Mouse (Mus musculus) erythroblast, adult 5-6 weeks (primary cell): ENCODE measurements around the gene BC016579. TPM values are rescaled to one million over a fixed set of nuclear protein-coding genes. Genes with fewer than 3 reads are reported as not detected.

Experiments
- ATAC-seq: replicated peaks from 2 replicates; pipeline ENCODE4 v1.8.0; 2016; ENCODE audit warnings: moderate number of reproducible peaks, mild to moderate bottlenecking, moderate TSS enrichment, inconsistent platforms; ENCODE audit not compliant: poor library complexity, low FRiP score, severe bottlenecking
- total RNA-seq, 2 experiments: library from RNA; stranded (forward) in 1 of 2; stranded (reverse) in 1 of 2; fragments of 150-400 nt in 1 of 2; fragments of 200-764, 138-1000 nt in 1 of 2; gene quantifications; 2 replicates each; pipeline versions ENCODE4 v1.2.3 to v1.2.4; 2015 to 2017; ENCODE audit warnings: low replicate concordance in 2 of 2

Gene BC016579
- total RNA-seq (2015; ENCODE audit: low replicate concordance): 2.7 TPM in 1 of 2 replicates, not detected in the other
- total RNA-seq (2017; ENCODE audit: low replicate concordance): 0.51 TPM in 1 of 2 replicates, not detected in the other

DNA sequence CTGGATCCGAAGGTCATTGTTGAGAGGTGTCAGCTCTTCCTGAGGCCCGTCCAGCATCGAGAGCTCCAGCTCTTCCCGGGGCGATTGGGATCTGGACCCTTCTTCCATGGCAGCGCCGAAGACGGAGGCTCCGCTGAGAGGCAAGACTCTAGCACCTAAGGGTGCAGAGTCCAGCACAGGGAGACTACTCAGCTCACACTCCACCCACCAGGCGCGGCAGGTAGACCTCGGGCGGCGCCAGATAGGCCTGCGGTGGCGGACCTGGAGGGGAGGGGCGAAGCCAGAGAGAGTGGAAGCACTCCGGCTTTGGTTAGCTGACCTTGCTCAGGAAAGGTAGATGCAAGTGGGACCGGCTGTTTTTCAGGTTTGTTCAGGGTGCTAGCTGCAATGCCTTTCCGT, at the start of gene BC016579:
Gene BC016579 (minus strand): TSS at position 135 of the 399 bp plus-strand sequence.
- ATAC-seq: no peak

DNA sequence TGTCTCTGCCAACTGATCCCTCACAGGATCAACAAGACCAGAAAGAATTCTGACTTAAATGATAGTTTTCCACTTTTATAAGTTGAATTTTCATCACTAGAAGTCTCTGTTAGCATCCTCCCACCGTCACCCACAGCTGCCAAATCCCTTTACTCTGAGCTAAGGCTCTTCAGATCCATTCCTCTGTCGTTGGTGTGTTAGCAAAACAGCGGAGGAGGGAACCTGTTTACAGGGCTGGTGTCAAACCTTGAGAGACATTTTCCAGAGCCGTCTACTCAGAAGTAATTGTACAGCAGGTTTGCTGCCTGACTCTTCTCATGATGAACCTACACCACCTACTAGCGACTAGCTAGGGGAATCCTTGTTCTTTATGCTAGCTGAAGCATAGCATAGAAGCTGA, 45.4 kb upstream of the BC016579 start:
- no peak for ATAC-seq

DNA sequence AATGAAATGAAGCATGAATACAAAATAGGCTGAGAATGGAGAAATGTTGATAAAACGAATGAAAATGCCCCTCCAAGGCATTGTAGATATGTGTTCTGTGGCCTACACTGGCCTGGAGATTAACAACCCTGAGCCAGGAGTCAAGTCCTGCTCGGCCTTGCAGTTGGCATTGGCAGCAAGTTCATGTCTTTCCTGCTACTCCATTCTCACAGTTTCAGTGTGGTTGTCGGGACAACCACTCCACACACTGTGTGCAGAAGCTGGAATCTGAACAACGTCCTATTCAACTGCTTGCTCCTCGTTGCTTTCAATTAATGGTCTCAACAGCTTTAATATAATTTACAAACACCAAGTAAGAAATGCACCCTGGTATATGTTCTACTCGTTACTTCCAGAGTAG, 44.1 kb upstream of the BC016579 start:
- ATAC-seq: no peak

DNA sequence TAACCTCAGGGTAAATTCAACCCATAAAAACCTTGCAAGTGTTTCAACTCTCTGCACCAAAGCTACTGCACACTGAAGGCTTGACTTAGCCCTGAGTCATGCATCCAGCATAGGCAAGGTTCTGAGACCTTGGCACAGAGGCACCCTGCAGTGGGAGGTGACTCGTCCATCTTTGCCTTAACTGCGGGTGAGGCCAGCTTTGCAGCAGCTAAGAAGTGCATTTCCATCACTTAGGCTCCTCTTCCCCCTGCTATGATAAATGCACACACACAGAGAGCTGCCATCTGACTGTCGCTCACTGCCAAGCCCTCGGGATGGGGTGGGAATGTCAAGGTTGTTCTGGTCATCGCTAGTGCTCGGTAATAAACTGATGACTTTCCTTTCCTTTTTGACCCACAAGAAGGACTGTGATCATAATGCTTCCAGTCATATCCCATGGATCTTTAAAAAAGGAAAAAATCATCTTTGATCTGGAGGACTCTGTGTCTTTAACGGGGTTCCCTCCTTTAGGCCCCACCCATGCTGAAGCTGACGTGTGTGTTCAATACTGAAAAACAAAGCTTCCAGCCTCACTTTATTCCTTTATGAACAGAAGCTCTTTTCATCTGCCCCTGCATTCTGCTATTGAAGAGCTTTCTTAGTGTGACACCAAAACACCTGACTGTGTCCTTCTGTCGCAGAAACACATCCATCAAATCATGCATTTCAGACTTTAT, 41.7 kb upstream of the BC016579 start:
- no peak for ATAC-seq

DNA sequence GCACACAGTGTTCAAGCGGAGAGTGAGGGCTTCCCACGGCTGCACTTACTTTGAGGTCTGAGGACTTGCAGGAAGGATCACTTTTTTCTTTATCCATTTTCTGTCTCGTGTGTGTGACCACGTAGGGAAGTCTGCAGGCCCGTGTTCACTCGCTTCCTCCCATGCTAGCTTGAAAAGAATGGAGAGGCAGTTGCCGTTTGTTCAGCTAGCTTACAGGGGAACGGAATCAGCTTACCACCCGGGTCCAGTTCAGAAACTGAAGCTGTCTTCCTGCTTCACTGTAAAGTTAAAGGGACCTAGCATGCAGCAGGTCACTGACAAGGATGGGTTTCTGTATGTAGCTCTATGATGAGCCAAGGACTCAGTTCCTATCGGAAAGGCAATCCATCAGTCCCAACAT, 39.7 kb upstream of the BC016579 start, which contains the start of gene Tmprss7:
Gene Tmprss7 (minus strand): TSS at position 101 of the 400 bp plus-strand sequence.
- ATAC-seq: no peak

DNA sequence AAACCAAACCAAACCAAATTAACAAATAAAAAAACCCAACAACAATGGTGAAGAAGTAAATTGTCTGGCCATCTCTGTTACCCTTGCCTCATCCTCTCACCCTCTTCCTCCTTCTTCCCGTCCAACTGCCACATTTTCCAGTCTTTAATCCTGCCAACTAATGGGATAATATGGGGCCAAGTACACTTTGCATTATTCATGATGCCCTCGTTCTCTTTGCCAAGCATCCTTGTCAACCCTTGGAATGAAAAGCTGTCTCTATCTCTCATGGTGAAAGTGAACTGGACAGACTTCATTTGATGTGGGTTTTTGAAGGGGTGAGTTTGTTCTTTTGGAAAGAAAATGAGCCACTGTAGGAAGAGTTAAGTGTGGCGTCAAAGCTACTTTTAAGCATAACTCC, 39.0 kb upstream of the BC016579 start:
- no peak for ATAC-seq

DNA sequence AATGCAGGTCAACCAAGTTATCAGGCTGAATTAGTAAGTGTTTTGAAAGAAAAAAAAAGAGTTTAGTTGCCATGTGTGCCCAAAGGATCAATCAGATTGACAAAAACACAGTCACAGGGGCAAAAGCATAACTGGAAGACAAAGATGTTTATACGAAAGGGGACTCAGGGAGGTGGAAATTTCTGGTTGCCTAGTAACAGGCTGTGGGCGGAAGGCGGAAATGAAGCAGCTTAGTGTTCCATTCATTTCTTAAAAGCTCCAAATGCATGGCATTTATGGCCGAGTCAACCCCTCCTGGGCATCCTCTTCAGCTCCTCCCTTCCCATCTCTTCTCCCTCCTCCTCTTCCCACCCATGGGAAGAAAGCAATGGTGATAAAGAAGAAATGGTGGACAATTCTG, 36.3 kb upstream of the BC016579 start:
- no peak for ATAC-seq

DNA sequence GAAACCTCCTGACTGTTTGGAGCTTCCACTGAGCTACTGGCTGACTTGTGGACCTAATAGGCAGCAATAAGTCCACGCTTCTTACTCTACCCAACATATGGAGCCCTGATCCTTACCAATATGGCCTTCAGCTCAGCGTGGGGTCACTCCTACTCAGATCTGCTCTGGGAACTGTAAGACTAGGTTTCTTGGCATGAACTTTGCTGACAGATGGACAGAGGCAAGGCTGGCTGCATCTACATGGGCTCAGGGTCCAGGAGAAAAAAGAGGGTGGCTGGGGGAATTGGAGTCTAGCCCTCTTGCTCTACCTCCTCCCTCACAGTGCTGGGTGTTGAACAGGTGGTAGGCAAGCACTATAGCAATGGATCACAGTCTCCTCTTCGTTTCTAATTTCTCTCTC, 33.0 kb upstream of the BC016579 start:
- no peak for ATAC-seq

DNA sequence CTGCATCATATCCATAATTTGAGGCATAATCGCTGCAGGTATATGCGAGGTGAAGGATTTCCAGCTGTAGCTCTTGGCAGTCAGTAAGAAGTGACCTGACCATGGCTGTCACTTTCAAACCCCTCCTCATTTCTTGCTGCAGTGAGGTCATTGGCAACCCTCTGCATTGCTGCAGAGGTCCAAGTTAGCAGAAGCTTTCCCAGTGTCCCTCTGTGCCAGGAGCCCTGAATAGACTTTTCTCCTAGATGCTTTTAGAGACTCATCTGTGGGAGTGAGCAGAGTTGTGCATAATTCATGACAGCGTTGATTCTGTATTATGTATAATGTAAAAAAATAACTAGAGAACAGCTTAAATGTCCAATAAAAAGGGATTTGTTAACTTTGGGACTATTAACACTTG, 31.4 kb upstream of the BC016579 start:
- no peak for ATAC-seq

DNA sequence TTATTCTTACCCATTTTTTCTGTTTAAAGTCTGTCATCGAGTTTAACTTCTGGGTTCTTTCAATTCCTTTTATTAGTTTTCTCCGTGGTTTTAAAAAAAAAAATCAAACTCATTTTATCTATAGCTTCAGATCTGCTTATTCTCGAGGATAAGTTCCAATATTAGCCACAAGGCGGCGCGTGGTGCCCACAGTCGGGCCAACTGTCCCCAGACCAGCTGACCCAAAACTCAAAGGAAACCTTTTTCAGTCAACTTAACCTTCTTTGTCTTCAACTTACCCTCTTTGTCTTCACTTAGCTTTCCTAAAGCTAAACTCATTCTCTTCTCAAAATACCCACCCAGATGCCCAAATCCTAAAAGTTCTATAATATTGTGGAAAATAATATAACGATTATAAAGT, 30.9 kb upstream of the BC016579 start:
- no peak for ATAC-seq

DNA sequence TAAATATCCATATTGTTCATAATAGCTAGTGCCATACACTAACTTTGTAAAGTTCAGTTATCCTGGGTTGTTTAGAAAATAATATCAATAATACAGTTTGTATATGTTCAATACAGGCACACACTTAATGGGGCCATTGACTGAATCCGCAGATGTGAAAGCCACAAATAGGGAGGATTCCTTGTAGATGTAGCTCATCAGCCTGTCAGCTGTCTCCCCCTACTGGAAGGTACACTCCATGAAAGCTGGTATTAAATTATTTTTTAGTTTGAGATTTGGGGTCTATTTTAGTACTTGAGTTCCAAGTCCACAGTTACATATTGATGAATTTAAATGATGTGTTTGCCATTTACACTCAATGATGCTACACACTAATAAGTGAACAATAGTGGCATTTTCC, 22.6 kb upstream of the BC016579 start:
- no peak for ATAC-seq

DNA sequence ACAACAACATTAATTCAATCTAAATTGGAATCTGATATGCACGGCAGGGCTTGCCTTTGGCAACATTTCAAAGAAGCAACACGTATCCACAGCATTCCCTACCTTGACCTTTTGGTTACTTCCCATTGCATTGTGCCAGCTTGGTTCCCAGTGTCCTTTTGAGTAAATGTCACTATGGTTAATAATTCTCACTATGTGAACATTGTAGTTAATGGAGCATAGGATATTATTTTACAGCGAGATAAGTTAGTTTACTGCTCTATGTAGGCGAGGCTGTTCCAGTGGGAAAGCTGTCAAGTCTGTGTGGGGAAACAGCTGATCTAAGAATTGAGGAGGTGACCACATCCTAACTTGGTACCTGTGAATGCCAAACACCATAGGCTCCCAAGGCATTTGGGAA, 16.1 kb upstream of the BC016579 start:
- ATAC-seq: no peak

DNA sequence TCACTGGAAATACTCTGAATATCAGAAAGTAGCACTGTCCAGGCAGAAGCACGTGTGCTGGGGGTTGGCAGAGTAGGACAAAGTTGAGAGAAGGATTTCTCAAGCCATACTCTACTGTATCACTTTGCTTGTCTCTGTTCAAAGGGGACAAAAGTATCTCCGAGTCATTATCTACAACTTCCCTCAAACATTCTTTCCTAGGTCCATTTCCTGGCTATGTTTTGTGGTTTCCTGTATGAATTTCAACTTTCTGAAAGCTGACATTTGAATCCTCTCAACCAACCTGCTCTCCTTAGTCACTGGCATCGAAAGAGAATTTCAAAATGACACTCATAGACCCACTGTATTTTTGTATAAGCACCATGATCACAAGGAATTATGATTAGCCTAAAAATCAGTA, 14.3 kb upstream of the BC016579 start:
- no peak for ATAC-seq

DNA sequence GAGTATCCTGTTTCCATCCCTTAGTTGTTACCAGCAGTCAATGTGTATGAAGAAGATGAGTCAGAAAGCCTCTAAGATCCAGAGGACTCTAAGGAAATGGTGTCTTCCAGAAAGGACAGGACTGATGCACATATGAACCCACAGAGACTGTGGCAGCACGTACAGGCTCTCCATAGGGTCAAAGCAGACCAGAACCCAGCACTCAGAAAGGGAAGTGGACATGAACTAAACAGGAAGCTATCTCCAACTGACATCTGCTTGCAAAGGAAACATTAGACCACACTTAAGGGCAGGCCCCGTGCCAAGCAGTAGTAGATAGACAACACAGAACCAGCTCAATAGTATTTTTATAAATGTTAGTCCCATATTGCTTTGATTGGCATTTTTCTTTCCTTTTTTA, 12.3 kb upstream of the BC016579 start:
- no peak for ATAC-seq

DNA sequence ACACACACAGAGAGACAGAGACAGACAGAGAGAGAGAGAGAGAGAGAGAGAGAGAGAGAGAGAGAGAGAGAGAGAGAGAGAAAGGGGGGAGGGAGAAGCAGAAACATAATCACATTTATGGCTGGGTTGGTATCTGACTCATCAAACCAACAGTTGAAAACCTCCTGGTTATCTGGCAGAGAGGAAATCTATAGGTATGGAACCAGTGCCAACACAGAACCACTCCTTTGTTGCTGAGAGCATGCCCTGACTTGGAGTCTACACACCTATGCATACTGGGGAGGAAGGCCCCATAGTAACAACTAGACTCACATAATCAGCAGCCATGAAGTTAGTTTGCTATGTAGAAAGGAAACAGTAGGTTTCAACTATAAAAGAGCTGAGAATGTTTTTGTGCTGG, 8.5 kb upstream of the BC016579 start:
- ATAC-seq: no peak

DNA sequence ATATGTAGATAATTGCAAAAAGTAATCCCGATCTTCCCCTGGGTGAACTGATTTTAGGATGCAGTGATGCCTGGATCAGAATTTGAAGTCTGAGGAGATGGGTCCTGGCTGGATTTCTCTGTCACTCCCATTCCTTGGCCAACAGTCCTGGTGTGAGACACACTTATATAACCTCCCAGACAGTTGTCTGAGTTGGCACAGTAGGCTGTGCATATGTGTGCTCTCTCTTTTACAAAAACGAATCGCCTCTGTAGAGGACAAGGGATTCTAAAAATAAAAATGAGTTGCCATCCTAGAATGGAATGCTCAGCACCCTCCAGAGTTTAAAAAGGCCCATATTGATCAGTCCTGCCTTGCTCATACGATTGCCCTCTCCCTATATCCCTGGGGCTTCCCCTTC, 5.7 kb upstream of the BC016579 start:
- no peak for ATAC-seq

DNA sequence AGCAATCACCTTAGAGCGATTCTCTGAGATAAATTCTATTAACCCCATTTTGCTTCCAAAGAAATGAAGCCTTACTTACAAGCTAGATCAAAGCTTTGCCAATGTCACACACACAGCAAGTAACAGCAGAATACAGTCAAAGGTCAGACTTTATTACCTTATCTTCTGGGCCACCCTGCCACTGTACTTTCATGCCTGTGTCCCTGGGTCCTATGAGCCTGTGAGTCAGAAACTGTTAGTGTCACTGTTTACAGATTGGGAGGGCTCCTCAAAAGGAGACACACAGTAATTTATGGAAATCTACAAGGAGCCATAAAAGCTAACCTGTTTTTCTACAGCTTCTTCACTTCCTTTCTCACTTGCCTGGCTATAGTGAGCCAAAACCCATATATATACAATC, 4.4 kb upstream of the BC016579 start:
- no peak for ATAC-seq

DNA sequence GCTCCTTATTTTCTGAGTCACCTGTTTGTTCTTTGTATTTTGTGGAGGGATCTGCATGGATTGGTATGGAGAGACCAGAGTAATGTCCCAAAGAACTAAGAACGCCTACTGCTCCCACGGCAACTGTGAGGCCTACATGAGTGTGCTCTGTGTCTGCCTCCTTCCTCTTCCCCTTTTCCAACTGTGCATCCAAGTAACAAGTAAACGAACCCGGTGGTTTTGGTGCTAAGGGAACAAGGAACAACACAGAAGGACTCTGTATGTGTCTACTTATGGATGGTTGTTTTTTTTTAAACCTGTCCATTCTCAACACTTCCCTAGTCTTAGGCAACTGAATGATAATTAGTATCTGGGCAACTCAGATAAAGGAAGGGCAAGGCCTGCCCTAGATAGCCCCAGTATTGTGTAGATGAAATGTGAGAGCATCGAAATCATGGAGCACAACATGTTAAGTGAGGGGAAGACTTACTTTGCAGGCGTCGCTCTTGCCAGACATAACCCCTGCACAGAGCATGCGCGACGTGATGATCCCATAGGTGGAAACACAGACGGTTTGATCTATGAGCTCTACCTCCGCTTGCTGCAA, 3.8 kb upstream of the BC016579 start:
- ATAC-seq: no peak

DNA sequence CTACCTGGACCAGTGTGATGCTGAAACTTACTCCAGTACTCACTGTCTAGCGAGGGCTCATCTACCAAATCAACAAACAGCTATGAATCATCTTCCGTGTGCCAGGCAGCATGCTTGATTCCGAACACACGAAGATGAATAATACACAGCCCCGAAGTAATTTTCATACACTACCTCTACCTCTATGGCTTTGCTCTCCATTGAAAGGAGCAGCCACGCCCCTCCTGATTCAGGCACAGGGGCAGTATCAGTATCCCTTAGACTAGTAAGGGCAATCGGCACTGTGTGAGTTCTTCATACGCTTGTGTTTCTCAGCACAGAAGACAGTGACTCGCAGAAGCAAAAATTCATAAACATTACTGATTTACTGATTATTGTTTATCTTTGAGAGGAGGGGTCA, 597 bp upstream of the BC016579 start:
- ATAC-seq: no peak

DNA sequence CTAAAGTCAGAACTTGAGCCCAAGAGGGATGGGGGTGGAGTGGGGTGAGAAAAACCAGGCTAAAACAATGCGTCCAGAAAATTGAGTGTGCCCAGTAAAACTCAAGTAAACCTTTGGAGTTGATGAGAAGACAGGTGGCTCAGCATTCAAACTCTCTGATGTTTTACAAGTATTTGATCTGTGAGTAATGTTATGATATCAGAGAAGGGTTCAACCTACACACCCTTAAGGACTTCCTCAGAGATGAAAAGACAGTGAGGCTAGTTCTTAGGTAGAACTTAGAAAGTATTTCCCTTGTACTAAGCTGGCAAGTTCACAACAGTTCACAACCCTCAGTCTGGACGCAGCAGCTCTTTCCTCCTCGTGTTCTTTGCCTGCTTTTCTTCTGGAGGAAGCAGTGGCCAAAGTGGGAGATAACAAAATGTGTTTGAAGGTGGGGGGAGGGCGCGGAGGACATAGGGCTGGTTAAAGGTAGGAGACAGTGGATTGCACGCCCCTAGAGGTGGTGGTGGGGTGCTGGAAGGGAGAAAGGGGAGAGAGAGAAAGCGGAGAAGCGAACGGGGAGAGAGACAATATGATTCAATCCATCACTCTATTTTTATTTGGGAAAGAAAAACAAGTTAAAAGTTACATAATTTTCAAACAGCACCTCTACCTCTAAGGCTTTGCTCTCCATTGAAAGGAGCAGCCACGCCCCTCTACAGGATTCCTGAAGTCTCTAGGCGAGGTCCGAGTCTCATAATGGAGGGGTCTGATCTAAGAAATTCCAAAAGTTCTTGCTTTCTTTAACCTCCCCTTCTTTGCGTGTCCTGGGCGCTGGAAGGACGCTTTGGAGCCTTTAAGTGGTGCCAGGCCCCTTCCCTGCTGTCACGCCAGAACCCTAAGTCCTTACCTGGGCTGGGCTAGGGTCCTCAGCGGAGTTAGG, 597 bp downstream of the BC016579 start:
- no peak for ATAC-seq

DNA sequence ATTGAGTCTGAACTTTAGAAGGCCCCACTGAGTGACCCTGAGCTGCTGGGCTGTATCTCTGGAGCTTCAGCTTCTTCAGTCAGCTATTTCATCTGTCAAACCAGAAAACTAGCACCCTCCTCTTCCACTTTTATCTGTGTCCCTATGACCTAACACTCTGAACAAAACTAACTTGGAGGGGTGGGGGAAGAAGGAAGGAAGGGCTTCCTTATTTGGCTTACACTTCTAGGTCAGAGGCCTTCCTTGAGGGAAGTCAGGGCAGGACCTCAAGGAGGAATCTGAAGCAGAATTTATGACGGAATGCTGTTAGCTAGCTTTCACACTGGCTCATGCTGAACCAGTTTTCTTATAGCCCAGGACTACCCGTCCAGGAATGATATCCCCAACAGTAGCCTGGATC, 2.4 kb downstream of the BC016579 start:
- no peak for ATAC-seq
